Mouse (Mus musculus): ENCODE data around the gene Setdb2.
"Not testable (repeated sequence)": the region's sequence is repeated elsewhere in the genome, so short reads cannot be mapped to it uniquely, and the experiment has no call there.

Gene Setdb2

DNA sequence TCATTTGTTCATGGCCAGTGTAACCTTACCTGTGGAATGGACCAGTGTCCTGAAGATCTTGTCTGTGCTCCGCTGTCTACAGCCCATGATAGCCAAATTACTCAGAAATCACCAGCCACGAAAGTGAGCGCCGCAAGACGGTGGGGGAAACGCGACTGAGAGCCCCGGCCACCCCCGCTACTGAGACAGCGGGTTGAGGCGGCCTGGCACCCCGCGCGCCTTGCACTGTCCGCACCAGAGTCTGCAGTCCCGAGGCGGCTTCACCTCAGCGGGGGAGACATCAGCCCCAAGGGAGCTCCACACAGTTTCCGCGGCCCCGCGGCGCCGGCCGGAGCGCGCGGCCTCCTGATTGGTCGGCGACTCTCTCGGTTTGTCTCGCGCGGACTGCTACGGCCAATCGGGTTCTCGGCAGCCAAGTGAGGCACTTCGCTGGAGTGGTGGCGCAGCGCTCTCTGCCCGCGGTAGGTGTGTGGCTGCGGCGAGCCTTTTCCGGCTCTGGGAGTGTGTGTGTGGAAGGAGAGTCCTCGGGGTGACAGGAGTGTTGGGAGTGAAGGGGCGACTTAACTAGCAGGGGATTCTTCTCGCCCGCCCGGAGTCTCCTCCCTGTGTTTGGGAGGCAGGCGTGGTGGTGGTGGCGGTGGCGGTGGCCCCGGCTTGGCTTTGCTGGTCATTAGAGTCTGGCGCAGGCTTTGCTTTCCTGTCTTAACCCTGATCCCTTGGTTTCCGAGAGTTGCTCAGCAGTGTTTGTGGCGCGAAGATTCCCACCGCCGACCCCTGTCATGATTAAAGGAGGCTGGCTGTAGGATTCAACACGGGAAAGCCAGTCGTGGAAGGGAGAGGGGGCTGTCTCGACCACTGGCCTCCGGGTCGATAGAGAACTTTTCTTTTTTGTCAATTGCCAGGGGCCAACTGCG is at the start of gene Setdb2, which contains the start of gene Cab39l:
Setdb2 (minus strand) TSS at position 327 of the 914 bp plus-strand sequence.
Cab39l (plus strand) TSS at position 415 of the 914 bp plus-strand sequence.
- DNase-seq (ENCODE audit: low read depth, low spot score) = peak; percentile 92

DNA sequence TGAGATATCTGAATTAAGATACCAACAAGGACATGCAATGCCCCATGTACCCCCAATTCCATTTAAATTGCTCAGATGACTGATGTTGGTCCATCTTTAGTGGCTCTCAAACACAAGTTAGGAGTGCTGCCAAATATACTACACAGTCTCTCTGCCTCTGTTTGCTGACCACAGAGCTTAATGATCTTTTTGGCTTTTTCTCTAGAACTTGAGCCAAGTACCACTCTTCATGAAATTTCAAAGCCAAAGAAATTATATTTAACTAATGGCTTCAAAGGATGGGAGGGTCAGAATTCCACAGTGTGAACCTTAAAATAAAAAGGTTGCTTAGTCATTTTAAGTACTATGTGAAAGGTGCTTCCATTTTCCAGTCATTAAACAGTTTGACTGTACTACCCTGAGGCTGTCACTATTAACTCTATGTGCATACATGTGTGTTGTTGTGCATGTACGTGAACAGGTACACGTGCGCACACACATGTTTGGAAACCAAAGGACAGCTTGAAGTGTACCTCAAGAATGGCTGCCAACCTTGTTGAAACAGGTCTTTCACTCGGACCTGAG is 44.6 kb upstream of the Setdb2 start:
- no peak for DNase-seq (ENCODE audit: low read depth, low spot score)

GRCm38 (mm10) chr14:59478699-59479098 is 38.0 kb upstream of the Setdb2 start:
- DNase-seq (ENCODE audit: low read depth, low spot score) = no peak

- no peak for DNase-seq (ENCODE audit: low read depth, low spot score)
Observed at GRCm38 (mm10) chr14:59470781-59471180, 30.1 kb upstream of the Setdb2 start.

GRCm38 (mm10) chr14:59467798-59468197 is 27.1 kb upstream of the Setdb2 start:
- DNase-seq (ENCODE audit: low read depth, low spot score) = peak; percentile 3

- DNase-seq (ENCODE audit: low read depth, low spot score) = no peak
Observed at GRCm38 (mm10) chr14:59466503-59466902, 25.8 kb upstream of the Setdb2 start.

GRCm38 (mm10) chr14:59447981-59448380 is 7.3 kb upstream of the Setdb2 start:
- DNase-seq (ENCODE audit: low read depth, low spot score) = no peak

GRCm38 (mm10) chr14:59445421-59445820 is 4.7 kb upstream of the Setdb2 start:
- no peak for DNase-seq (ENCODE audit: low read depth, low spot score)

DNA sequence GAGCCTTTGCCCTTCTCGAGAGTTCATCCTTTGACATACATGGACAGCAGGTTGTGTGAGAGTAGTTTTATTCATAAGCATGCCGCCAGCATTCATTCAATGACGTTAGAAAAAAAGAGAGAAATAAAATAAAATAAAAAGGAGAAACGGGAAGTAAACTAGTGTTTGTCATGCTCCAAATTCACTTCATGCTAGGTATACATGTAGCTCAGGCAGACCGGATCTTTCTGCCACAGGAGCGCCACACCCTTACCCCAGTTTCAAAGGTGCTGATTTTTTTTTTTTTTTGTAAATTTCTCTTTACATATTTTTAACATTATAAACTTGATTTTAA is 755 bp upstream of the Setdb2 start:
- DNase-seq (ENCODE audit: low read depth, low spot score) = no peak

DNA sequence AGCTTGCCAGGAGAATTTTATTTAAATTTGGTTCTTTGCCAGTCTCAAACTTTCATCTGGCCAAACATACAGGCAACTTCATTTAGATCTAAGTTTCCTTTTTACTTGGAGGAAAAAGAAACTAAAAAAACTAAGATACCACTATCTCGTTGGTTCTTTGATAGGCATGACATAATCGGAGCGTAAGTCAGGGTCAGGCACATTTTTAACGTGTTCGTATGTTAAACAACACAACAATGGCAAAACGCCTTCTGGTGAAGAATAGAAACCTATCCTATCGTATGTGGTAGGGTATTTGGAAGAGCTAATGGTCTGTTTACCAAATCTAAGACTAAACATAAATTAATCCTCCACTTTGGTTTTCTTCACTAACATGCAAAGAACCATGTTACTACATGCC is 645 bp downstream of the Setdb2 start:
- no peak for DNase-seq (ENCODE audit: low read depth, low spot score)

DNA sequence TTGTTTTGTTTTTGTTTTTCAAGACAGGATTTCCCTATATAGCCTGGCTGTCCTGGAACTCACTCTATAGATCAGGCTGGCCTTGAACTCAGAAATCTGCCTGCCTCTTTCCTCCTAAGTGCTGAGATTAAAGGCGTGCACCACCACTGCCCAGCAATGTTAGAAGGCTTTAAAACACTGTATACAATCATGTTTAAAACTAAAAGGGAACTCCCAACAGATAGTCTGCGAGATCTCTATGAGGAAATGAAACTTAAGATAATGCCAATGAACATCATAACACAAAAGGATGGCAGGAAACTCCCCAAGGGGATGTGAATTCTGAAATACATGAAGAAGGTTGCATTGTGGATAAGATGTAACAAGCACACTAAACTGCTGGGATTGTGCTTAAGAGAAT is 2.2 kb downstream of the Setdb2 start:
- DNase-seq (ENCODE audit: low read depth, low spot score) = no peak

DNA sequence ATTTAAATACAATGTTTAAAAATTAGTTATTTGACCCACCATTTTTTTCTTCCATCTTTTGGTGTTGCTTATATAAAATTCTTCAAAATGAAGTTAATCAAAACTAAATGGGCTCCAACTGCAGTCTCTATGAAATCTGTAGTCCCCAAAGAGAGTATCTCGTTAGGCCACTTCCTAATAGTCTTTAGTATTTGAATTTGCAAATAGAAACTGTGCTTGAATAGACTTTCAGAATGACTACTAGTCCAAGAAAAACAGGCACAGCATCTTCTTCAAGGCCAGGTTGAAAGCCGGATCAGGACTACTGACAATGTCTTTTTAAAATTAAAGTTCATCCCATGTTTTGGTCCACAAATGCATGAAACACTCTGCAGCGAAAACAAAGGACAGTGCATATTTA is 3.3 kb downstream of the Setdb2 start:
- DNase-seq (ENCODE audit: low read depth, low spot score) = no peak

- no peak for DNase-seq (ENCODE audit: low read depth, low spot score)
Observed at GRCm38 (mm10) chr14:59435206-59435605, 5.5 kb downstream of the Setdb2 start.

DNA sequence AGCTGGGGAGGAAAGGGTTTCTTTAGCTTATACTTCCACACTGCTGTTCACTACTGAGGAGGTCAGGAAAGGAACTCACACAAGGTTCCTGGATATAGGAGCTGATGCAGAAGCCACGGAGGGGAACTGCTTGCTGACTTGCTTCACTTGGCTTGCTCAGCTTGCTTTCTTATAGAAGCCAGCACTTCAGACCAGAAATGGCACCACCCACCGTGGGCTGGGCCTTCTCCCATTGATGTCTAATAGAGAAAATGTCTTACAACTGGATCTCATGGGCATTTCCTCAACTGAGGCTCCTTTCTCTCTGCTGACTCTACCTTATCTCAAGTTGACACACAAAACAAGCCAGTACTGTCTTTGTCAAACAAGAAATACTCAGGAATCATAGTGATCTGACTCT is 6.8 kb downstream of the Setdb2 start:
- DNase-seq (ENCODE audit: low read depth, low spot score) = no peak

DNA sequence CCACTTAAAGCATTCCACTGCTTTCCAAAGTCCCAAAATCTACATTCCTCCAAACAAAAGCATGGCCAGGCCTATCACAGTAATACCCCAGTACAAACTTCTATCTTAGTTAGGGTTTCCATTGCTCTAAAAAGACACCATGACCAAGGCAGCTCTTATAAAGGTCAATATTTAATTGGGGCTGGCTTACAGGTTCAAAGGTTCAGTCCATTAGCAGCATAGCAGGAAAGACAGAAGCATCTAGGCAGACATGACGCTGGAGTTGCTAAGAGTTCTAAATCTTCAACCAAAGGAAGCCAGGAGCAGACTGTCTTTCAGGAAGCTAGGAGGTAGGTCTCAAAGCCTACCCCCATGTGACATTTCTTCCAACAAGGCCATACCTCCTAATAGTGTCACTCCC is 10.1 kb downstream of the Setdb2 start:
- no peak for DNase-seq (ENCODE audit: low read depth, low spot score)

- DNase-seq (ENCODE audit: low read depth, low spot score) = no peak
Observed at GRCm38 (mm10) chr14:59422912-59423663, 17.6 kb downstream of the Setdb2 start.

GRCm38 (mm10) chr14:59418171-59418570 is 22.5 kb downstream of the Setdb2 start:
- no peak for DNase-seq (ENCODE audit: low read depth, low spot score)

GRCm38 (mm10) chr14:59414979-59415378 is 25.7 kb downstream of the Setdb2 start:
- not testable (repeated sequence) for DNase-seq (ENCODE audit: low read depth, low spot score)

GRCm38 (mm10) chr14:59396999-59397398 is 43.7 kb downstream of the Setdb2 start:
- DNase-seq (ENCODE audit: low read depth, low spot score) = no peak

GRCm38 (mm10) chr14:59395281-59395680 is 45.4 kb downstream of the Setdb2 start, which contains the start of gene Phf11c:
TSS of gene Phf11c (minus strand) at chr14:59395381.
- DNase-seq (ENCODE audit: low read depth, low spot score) = no peak

- not testable (repeated sequence) for DNase-seq (ENCODE audit: low read depth, low spot score)
Observed at GRCm38 (mm10) chr14:59390181-59390580, 50.5 kb downstream of the Setdb2 start.

GRCm38 (mm10) chr14:59389532-59389931 is 51.2 kb downstream of the Setdb2 start:
- no peak for DNase-seq (ENCODE audit: low read depth, low spot score)

All from retina, postnatal 7 days (tissue).